Mouse (Mus musculus): ENCODE results near the gene Grm4. TPM values are rescaled to one million over a fixed set of nuclear protein-coding genes. Genes with fewer than 3 reads are reported as not detected.
A peak's percentile ranks its signal among the peaks of the same experiment; 100 is the strongest.

Grm4 gene
- polyA plus RNA-seq, 1 experiment = not detected

- H3ac ChIP-seq (ENCODE audit: control insufficient read depth, insufficient read length) = no peak overlapping the region
- H3K4me2 ChIP-seq (ENCODE audit: low read depth) = peak overlapping the region; percentile 1
- no peaks in the 10 kb centered on the region for H3K27me3 ChIP-seq (ENCODE audit: control insufficient read depth, insufficient read depth, insufficient read length)
- no peaks in the 10 kb centered on the region for H3K79me2 ChIP-seq (ENCODE audit: control insufficient read depth, insufficient read depth)
- H3K4me3 ChIP-seq = no peak overlapping the region
- H3K36me3 ChIP-seq (ENCODE audit: control insufficient read depth, insufficient read depth) = no peaks in the 10 kb centered on the region
- TF ChIP-seq POLR2AphosphoS2 (IDR thresholded peaks at IDR 0.05; ENCODE audit: insufficient read length, low read depth) = no peak
- no peak for TF ChIP-seq USF1 (IDR thresholded peaks at IDR 0.05; ENCODE audit: low read depth)
- TF ChIP-seq MAX (IDR thresholded peaks at IDR 0.05; ENCODE audit: low read depth) = no peak
- no peak for TF ChIP-seq SRF (IDR thresholded peaks at IDR 0.05; ENCODE audit: control insufficient read depth, insufficient read length, low read depth)
- no peak for TF ChIP-seq E2F4 (IDR thresholded peaks at IDR 0.05; ENCODE audit: insufficient read depth)
- TF ChIP-seq MYOG (IDR thresholded peaks at IDR 0.05; ENCODE audit: control insufficient read depth in 1 of 3, insufficient read depth in 1 of 3, insufficient read length in 2 of 3, low read depth in 2 of 3) = no peak
- TF ChIP-seq REST (IDR thresholded peaks at IDR 0.05; ENCODE audit: insufficient read depth, insufficient read length) = no peak
- TF ChIP-seq MYOD1 (IDR thresholded peaks at IDR 0.05; ENCODE audit: control insufficient read depth in 1 of 3, insufficient read length in 2 of 3, low read depth in 2 of 3) = no peak
- TF ChIP-seq TCF3 (IDR thresholded peaks at IDR 0.05; ENCODE audit: insufficient read length, low read depth) = no peak
- TF ChIP-seq POLR2A (IDR thresholded peaks at IDR 0.05; ENCODE audit: insufficient read length, low read depth) = no peak
- TF ChIP-seq CEBPB (IDR thresholded peaks at IDR 0.05; ENCODE audit: insufficient read depth, poor library complexity, severe bottlenecking) = no peak
- no peak for TF ChIP-seq TCF12 (IDR thresholded peaks at IDR 0.05; ENCODE audit: insufficient read depth, poor library complexity, severe bottlenecking)
These were observed 28.0 kb upstream of the Grm4 start for GRCm38 (mm10) chr17:27549234-27549633.

DNA sequence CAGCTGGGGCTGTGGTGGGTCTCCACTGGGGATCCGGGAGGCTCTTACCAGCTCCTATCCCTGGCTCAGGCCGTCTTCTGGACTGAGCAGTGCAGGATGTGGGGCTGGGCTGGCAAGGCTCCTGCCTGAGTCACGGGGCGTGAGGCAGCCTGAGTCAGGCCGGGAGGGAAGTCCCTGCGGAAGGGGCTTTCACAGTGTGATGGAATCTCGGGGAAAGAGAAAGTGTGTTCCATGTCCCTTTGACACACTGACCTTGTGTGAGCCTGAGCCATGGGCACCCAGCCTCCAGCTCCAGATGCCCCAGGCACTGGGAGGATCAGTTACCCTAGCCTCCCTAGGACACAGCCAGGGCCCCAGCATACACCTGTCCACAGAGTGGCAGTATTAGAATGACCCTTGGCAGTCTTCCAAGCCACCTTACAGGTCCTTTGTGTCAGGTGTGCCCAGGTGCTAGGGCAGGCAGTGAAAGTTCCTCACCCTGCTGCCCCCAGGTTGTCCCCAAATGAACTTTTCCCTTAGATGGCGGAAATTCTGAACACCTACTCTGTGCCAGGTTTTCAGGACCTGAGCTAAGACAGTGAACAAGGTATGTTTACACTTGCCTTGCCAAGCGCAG, 26.2 kb upstream of the Grm4 start:
- H3K36me3 ChIP-seq (ENCODE audit: control insufficient read depth, insufficient read depth) = no peaks in the 10 kb centered on the region
- no peak overlapping the region for H3ac ChIP-seq (ENCODE audit: control insufficient read depth, insufficient read length)
- TF ChIP-seq POLR2A (IDR thresholded peaks at IDR 0.05; ENCODE audit: insufficient read length, low read depth) (peak; percentile 43), USF1 (IDR thresholded peaks at IDR 0.05; ENCODE audit: low read depth) (peak; percentile 11), SRF (IDR thresholded peaks at IDR 0.05; ENCODE audit: control insufficient read depth, insufficient read length, low read depth) (no peak)
- peak overlapping the region; percentile 80 for H3K4me2 ChIP-seq (ENCODE audit: low read depth)
- no peaks in the 10 kb centered on the region for H3K79me2 ChIP-seq (ENCODE audit: control insufficient read depth, insufficient read depth)
- H3K4me3 ChIP-seq = no peak overlapping the region
- H3K27me3 ChIP-seq (ENCODE audit: control insufficient read depth, insufficient read depth, insufficient read length) = no peaks in the 10 kb centered on the region

- TF ChIP-seq TCF3 (IDR thresholded peaks at IDR 0.05; ENCODE audit: insufficient read length, low read depth) (no peak), REST (IDR thresholded peaks at IDR 0.05; ENCODE audit: insufficient read depth, insufficient read length) (no peak), POLR2AphosphoS2 (IDR thresholded peaks at IDR 0.05; ENCODE audit: insufficient read length, low read depth) (no peak), POLR2A (IDR thresholded peaks at IDR 0.05; ENCODE audit: insufficient read length, low read depth) (no peak), SRF (IDR thresholded peaks at IDR 0.05; ENCODE audit: control insufficient read depth, insufficient read length, low read depth) (no peak), E2F4 (IDR thresholded peaks at IDR 0.05; ENCODE audit: insufficient read depth) (no peak), MYOD1 (IDR thresholded peaks at IDR 0.05; ENCODE audit: control insufficient read depth in 1 of 3, insufficient read length in 2 of 3, low read depth in 2 of 3) (no peak), USF1 (IDR thresholded peaks at IDR 0.05; ENCODE audit: low read depth) (no peak), CEBPB (IDR thresholded peaks at IDR 0.05; ENCODE audit: insufficient read depth, poor library complexity, severe bottlenecking) (no peak), MYOG (IDR thresholded peaks at IDR 0.05; ENCODE audit: control insufficient read depth in 1 of 3, insufficient read depth in 1 of 3, insufficient read length in 2 of 3, low read depth in 2 of 3) (no peak), MAX (IDR thresholded peaks at IDR 0.05; ENCODE audit: low read depth) (no peak), TCF12 (IDR thresholded peaks at IDR 0.05; ENCODE audit: insufficient read depth, poor library complexity, severe bottlenecking) (no peak)
These were observed 25.4 kb upstream of the Grm4 start for GRCm38 (mm10) chr17:27546574-27547085.

GRCm38 (mm10) chr17:27545991-27546390, 24.8 kb upstream of the Grm4 start:
- no peaks in the 10 kb centered on the region for H3K79me2 ChIP-seq (ENCODE audit: control insufficient read depth, insufficient read depth)
- no peaks in the 10 kb centered on the region for H3K36me3 ChIP-seq (ENCODE audit: control insufficient read depth, insufficient read depth)
- TF ChIP-seq SRF (IDR thresholded peaks at IDR 0.05; ENCODE audit: control insufficient read depth, insufficient read length, low read depth) (no peak), POLR2AphosphoS2 (IDR thresholded peaks at IDR 0.05; ENCODE audit: insufficient read length, low read depth) (no peak), MAX (IDR thresholded peaks at IDR 0.05; ENCODE audit: low read depth) (no peak), REST (IDR thresholded peaks at IDR 0.05; ENCODE audit: insufficient read depth, insufficient read length) (no peak), E2F4 (IDR thresholded peaks at IDR 0.05; ENCODE audit: insufficient read depth) (no peak), TCF12 (IDR thresholded peaks at IDR 0.05; ENCODE audit: insufficient read depth, poor library complexity, severe bottlenecking) (no peak), USF1 (IDR thresholded peaks at IDR 0.05; ENCODE audit: low read depth) (no peak), TCF3 (IDR thresholded peaks at IDR 0.05; ENCODE audit: insufficient read length, low read depth) (no peak), MYOD1 (IDR thresholded peaks at IDR 0.05; ENCODE audit: control insufficient read depth in 1 of 3, insufficient read length in 2 of 3, low read depth in 2 of 3) (no peak), POLR2A (IDR thresholded peaks at IDR 0.05; ENCODE audit: insufficient read length, low read depth) (no peak), MYOG (IDR thresholded peaks at IDR 0.05; ENCODE audit: control insufficient read depth in 1 of 3, insufficient read depth in 1 of 3, insufficient read length in 2 of 3, low read depth in 2 of 3) (no peak), CEBPB (IDR thresholded peaks at IDR 0.05; ENCODE audit: insufficient read depth, poor library complexity, severe bottlenecking) (no peak)
- H3K4me2 ChIP-seq (ENCODE audit: low read depth) = no peak overlapping the region
- no peaks in the 10 kb centered on the region for H3K27me3 ChIP-seq (ENCODE audit: control insufficient read depth, insufficient read depth, insufficient read length)
- no peak overlapping the region for H3ac ChIP-seq (ENCODE audit: control insufficient read depth, insufficient read length)
- no peak overlapping the region for H3K4me3 ChIP-seq

More at GRCm38 (mm10) chr17:27546574-27547085, 25.4 kb upstream of the Grm4 start:
- Histone ChIP-seq H3K27me3 (ENCODE audit: control insufficient read depth, insufficient read depth, insufficient read length) (no peaks in the 10 kb centered on the region), H3K36me3 (ENCODE audit: control insufficient read depth, insufficient read depth) (no peaks in the 10 kb centered on the region), H3K4me2 (ENCODE audit: low read depth) (peak overlapping the region; percentile 80), H3ac (ENCODE audit: control insufficient read depth, insufficient read length) (no peak overlapping the region), H3K79me2 (ENCODE audit: control insufficient read depth, insufficient read depth) (no peaks in the 10 kb centered on the region), H3K4me3 (no peak overlapping the region)

Data from myocyte (in vitro differentiated cells).